Mouse (Mus musculus) hindbrain, embryonic 11.5 days (tissue): ENCODE data around the gene Palb2. TPM values are rescaled to one million over a fixed set of nuclear protein-coding genes. Genes with fewer than 3 reads are reported as not detected.
A peak's percentile ranks its signal among the peaks of the same experiment; 100 is the strongest.
"Not testable (repeated sequence)": the region's sequence is repeated elsewhere in the genome, so short reads cannot be mapped to it uniquely, and the experiment has no call there.

Experiments used
- ATAC-seq: fragments of 200-750 bp; cut with Nextera tagmentation; 2 replicates; pipeline ENCODE4 v1.8.0; 2017; ENCODE audit warnings: mild to moderate bottlenecking, moderate TSS enrichment, moderate library complexity; ENCODE audit not compliant: low FRiP score
- DNase-seq: peaks from one replicate; pipeline ENCODE4 v3.0.0-alpha.2; 2015; ENCODE audit warnings: low spot score
- H3K27ac ChIP-seq: fragments of 300-500 bp; sonication (generic); 2 replicates; pipeline ENCODE4 v1.5.1; 2014; ENCODE audit warnings: mild to moderate bottlenecking, low read depth, low read length
- H3K27me3 ChIP-seq: fragments of 300-500 bp; sonication (generic); 2 replicates; pipeline ENCODE4 v1.6.1; 2014; ENCODE audit warnings: mild to moderate bottlenecking, low read length, moderate library complexity, mixed read lengths; ENCODE audit not compliant: control insufficient read depth, insufficient read depth
- H3K36me3 ChIP-seq: fragments of 300-500 bp; sonication (generic); 2 replicates; pipeline ENCODE4 v1.6.1; 2014; ENCODE audit warnings: mild to moderate bottlenecking, low read length, moderate library complexity, mixed read lengths; ENCODE audit not compliant: control insufficient read depth, insufficient read depth
- H3K4me1 ChIP-seq: fragments of 300-500 bp; sonication (generic); replicated peaks from 2 replicates; pipeline ENCODE4 v1.6.1; 2014; ENCODE audit warnings: low read length, mixed read lengths; ENCODE audit not compliant: control insufficient read depth, insufficient read depth
- H3K4me2 ChIP-seq: fragments of 300-500 bp; sonication (generic); replicated peaks from 2 replicates; pipeline ENCODE4 v1.6.1; 2014; ENCODE audit warnings: mild to moderate bottlenecking, low read depth, low read length
- H3K4me3 ChIP-seq: fragments of 300-500 bp; sonication (generic); 2 replicates; pipeline ENCODE4 v1.5.1; 2014; ENCODE audit warnings: low read depth, low read length
- H3K9ac ChIP-seq: fragments of 300-500 bp; sonication (generic); 2 replicates; pipeline ENCODE4 v1.6.1; 2014; ENCODE audit warnings: low read depth, low read length
- H3K9me3 ChIP-seq: fragments of 300-500 bp; sonication (generic); 2 replicates; pipeline ENCODE4 v1.6.1; 2016; ENCODE audit warnings: low read length; ENCODE audit not compliant: control insufficient read depth
- WGBS: fragments of 180-500 bp; shearing (Covaris S2); extraction: QIAGEN DNeasy Blood & Tissue Kit; methylation state at CpG from one replicate; pipeline ENCODE4 v1.1.7; 2014; 5-methylcytosine and 5-hydroxymethylcytosine counted together
- polyA plus RNA-seq: library from polyadenylated mRNA; unstranded; fragments of >200 nt; fragmentation: Nextera tagmentation; extraction: Ambion mirVana; gene quantifications from 2 replicates; pipeline ENCODE4 v1.2.1, GENCODE M21; 2014

The Palb2 gene
- polyA plus RNA-seq, 1 experiment from 2014 or later, result 20.9 TPM

- Histone ChIP-seq H3K27me3 (no peaks in the 10 kb centered on the region), H3K36me3 (0 out of 2 replicates have a peak, but pooled peaks cover 7% of the 10 kb centered on the region), H3K4me3 (no peak overlapping the region), H3K9me3 (no peaks in the 10 kb centered on the region), H3K4me2 (no peak overlapping the region), H3K9ac (no peak overlapping the region), H3K4me1 (no peaks in the 10 kb centered on the region), H3K27ac (no peak overlapping the region)
- ATAC-seq (no peak), DNase-seq (peak; percentile 6)
- WGBS, result 73% methylated on average over 8 of the region's 8 CpGs
These were observed 7.1 kb downstream of the Palb2 start for GRCm38 (mm10) chr7:122125636-122126035.

DNA sequence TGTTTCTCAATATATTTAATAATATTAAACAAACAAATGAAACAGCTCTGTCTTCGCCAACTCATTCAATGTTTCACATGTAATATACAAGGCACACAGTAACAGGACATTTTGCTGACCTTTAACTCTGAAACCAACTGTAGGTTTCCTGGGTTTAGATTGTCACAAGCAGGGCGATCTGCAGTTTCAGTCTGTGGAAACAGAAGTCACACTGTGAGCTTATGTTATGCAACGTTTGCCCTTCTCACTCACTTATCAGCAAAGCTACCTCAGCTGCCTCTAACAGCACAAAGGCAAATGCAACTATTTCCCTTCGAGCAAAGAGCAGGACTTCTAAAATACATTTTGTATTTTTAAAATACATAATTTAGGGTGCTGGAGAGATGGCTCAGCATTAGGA, 9.3 kb downstream of the Palb2 start:
- Histone ChIP-seq H3K4me2 (no peak overlapping the region), H3K36me3 (0 out of 2 replicates have a peak, but pooled peaks cover 7% of the 10 kb centered on the region), H3K4me1 (no peaks in the 10 kb centered on the region), H3K9ac (no peak overlapping the region), H3K27me3 (no peaks in the 10 kb centered on the region), H3K27ac (no peak overlapping the region), H3K4me3 (no peak overlapping the region), H3K9me3 (no peaks in the 10 kb centered on the region)
- DNase-seq (no peak), ATAC-seq (no peak)
- WGBS, result 84% methylated on average over 4 of the region's 4 CpGs

DNA sequence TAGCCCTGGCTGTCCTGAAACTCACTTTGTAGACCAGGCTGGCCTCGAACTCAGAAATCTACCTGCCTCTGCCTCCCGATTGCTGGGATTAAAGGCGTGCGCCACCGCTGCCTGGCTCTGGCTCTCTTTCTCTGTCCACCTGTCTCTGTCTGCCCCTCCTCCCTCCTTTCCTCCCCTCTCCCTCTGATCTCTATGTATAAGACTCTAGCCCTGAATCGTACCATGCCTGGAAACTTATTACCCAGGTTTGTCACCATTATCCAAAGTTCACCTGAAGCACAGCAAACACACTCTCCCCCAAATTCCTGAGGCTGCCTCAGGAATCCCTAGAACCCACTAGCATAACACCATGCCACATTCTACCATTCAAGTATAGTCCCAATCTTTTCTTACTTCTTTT, 24.6 kb downstream of the Palb2 start:
- H3K9ac ChIP-seq, result no peak overlapping the region
- H3K27ac ChIP-seq, result no peak overlapping the region
- no peaks in the 10 kb centered on the region for H3K36me3 ChIP-seq
- H3K9me3 ChIP-seq, result no peaks in the 10 kb centered on the region
- no peak overlapping the region for H3K4me3 ChIP-seq
- ATAC-seq, result no peak
- H3K4me2 ChIP-seq, result no peak overlapping the region
- no peak for DNase-seq
- no peaks in the 10 kb centered on the region for H3K27me3 ChIP-seq
- H3K4me1 ChIP-seq, result no peaks in the 10 kb centered on the region
- 95% methylated on average over 6 of the region's 6 CpGs for WGBS

GRCm38 (mm10) chr7:122101747-122102244, 31.0 kb downstream of the Palb2 start, which contains the start of gene Ndufab1:
Gene Ndufab1, minus strand, starts transcription at chr7:122101886.
- Histone ChIP-seq H3K9me3 (no peaks in the 10 kb centered on the region), H3K4me3 (peak within 1 kb of the TSS; percentile 78), H3K4me2 (peak within 1 kb of the TSS; percentile 53), H3K27me3 (no peaks in the 10 kb centered on the region), H3K36me3 (0 out of 2 replicates have a peak, but pooled peaks cover 2% of the 10 kb centered on the region), H3K9ac (peak within 1 kb of the TSS; percentile 84), H3K27ac (no peak within 1 kb of the TSS; the same call in 1 of the 2 replicates), H3K4me1 (peaks cover 5% of the 10 kb centered on the region)
- 1% methylated on average over 20 of the region's 43 CpGs for WGBS
- DNase-seq, result peak; percentile 94
- peak; percentile 99 for ATAC-seq

GRCm38 (mm10) chr7:122101014-122101746, 31.6 kb downstream of the Palb2 start:
- not testable (repeated sequence) for H3K27ac ChIP-seq, H3K4me1 ChIP-seq, H3K9me3 ChIP-seq, H3K36me3 ChIP-seq, H3K27me3 ChIP-seq
- Histone ChIP-seq H3K4me3 (peak overlapping the region; percentile 78), H3K9ac (peak overlapping the region; percentile 84), H3K4me2 (peak overlapping the region; percentile 53)
- ATAC-seq (peak; percentile 86), DNase-seq (peak; percentile 66)
- WGBS, result 8% methylated on average over 25 of the region's 28 CpGs

DNA sequence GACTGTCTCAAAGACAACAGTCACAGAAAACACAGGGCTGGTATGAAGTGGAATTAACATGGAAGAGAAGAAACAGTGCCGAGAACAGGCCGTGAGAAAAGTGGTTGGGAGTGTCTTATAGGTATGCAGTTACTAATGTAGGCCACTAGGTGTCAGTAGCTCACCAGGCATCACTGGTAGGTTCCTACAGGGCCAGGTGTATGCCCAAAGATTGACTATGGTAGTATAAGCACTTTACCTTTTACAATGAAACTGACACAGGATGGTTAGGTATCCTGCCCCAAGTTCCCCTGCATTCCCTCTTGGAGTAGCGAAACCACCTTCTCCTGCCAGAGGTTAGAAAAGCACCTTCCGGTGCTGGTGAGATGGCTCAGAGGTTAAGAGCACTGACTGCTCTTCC, 33.6 kb downstream of the Palb2 start:
- no peak overlapping the region for H3K27ac ChIP-seq
- no peak overlapping the region for H3K4me2 ChIP-seq
- H3K27me3 ChIP-seq, result no peaks in the 10 kb centered on the region
- peaks cover 14% of the 10 kb centered on the region for H3K36me3 ChIP-seq
- no peak overlapping the region for H3K9ac ChIP-seq
- ATAC-seq, result no peak
- H3K4me1 ChIP-seq, result peaks cover 5% of the 10 kb centered on the region
- no peak overlapping the region for H3K4me3 ChIP-seq
- H3K9me3 ChIP-seq, result no peaks in the 10 kb centered on the region
- 80% methylated on average over 4 of the region's 4 CpGs for WGBS
- DNase-seq, result peak; percentile 55

DNA sequence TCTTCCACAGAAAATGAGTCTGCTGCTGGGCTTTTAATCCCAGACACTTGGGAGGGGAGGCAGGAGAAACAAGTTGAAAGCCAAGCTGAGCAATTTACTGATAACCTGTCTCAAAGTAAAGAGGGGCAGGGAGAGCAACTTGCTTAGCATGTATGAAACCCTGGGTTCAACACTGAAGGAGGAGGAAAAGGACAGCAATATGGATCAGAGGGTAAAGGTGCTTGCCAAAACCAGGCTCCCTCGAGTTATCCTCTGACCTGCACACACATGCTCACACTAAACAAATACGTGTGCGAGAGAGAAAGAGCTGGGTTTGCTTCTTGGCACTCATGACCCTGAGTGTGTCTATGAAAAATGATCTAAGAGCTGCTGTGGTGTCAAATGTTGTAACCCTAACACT, 34.8 kb downstream of the Palb2 start:
- Histone ChIP-seq H3K36me3 (peaks cover 14% of the 10 kb centered on the region), H3K9me3 (no peaks in the 10 kb centered on the region), H3K4me3 (no peak overlapping the region), H3K4me2 (no peak overlapping the region), H3K4me1 (peaks cover 5% of the 10 kb centered on the region), H3K27me3 (no peaks in the 10 kb centered on the region), H3K9ac (no peak overlapping the region), H3K27ac (no peak overlapping the region)
- ATAC-seq (no peak), DNase-seq (no peak)
- WGBS, result 94% methylated on average over 3 of the region's 3 CpGs

DNA sequence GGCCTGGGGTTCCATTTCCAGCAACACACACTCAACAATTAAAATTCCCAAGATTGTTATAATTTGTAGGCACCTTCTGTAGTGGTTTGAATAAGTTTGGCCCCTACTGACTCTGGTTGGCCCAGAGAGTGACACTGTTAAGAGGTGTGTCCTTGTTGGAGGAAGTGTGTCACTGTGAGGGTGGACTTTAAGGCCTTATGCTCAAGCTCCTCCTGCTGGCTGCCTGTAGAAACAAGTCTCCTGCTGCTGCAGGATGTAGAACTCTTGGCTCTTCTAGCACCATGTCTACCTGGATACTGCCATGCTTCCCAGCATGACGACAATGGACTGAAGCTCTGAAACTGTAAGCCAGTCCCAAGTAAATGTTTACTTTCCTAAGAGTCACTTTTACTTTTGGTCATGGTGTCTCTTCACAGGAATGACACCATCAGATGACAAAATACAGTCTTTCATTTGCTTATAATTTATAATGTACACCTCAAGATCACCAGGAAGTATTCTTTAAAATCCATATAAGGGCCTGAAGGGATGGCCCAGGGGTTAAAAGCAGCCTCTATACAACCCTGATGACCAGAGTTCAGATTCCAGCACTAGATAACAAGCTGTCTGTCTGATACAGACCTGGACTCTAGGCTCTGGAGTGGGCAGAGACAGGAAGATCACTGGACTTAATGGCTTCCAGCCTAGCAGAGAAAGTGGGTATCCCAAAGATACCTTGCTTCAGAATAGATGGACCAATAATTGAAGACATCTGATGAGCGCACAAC, 38.0 kb downstream of the Palb2 start:
- no peak for DNase-seq
- ATAC-seq, result no peak
- Histone ChIP-seq H3K27me3 (no peaks in the 10 kb centered on the region), H3K27ac (no peak overlapping the region), H3K4me2 (no peak overlapping the region), H3K4me3 (no peak overlapping the region), H3K9ac (no peak overlapping the region), H3K36me3 (peaks cover 14% of the 10 kb centered on the region), H3K9me3 (no peaks in the 10 kb centered on the region), H3K4me1 (no peaks in the 10 kb centered on the region)
- WGBS, result 98% methylated on average over 2 of the region's 2 CpGs
